Mouse (Mus musculus): ENCODE data around the gene Ovol3.
A peak's percentile ranks its signal among the peaks of the same experiment; 100 is the strongest.
"Not testable (repeated sequence)": the region's sequence is repeated elsewhere in the genome, so short reads cannot be mapped to it uniquely, and the experiment has no call there.

The Ovol3 gene

GRCm38 (mm10) chr7:30235625-30236024 lies at the start of gene Ovol3:
Ovol3 (minus strand) TSS chr7:30235725.
- DNase-seq: no peak

- no peak for DNase-seq
Measured at GRCm38 (mm10) chr7:30282740-30283139, 47.2 kb upstream of the Ovol3 start.

GRCm38 (mm10) chr7:30281522-30281921 lies 46.0 kb upstream of the Ovol3 start:
- no peak for DNase-seq

GRCm38 (mm10) chr7:30280670-30281138 lies 45.2 kb upstream of the Ovol3 start:
- DNase-seq: peak; percentile 89 to 90

GRCm38 (mm10) chr7:30279951-30280669 lies 44.6 kb upstream of the Ovol3 start, which contains the start of the genes Thap8 and Wdr62:
Thap8 (plus strand) TSS chr7:30280094.
Wdr62 (minus strand) TSS chr7:30280419.
- DNase-seq: peak; percentile 95 to 96

- no peak for DNase-seq
Measured at GRCm38 (mm10) chr7:30279536-30279935, 44.0 kb upstream of the Ovol3 start.

GRCm38 (mm10) chr7:30278911-30279310 lies 43.4 kb upstream of the Ovol3 start:
- no peak for DNase-seq

GRCm38 (mm10) chr7:30274383-30274782 lies 38.9 kb upstream of the Ovol3 start:
- no peak for DNase-seq

- DNase-seq: peak; percentile 39 to 52
Measured at GRCm38 (mm10) chr7:30269641-30270040, 34.1 kb upstream of the Ovol3 start.

- no peak for DNase-seq
Measured at GRCm38 (mm10) chr7:30266780-30267179, 31.3 kb upstream of the Ovol3 start.

- no peak for DNase-seq
Measured at GRCm38 (mm10) chr7:30265935-30266334, 30.4 kb upstream of the Ovol3 start.

GRCm38 (mm10) chr7:30265531-30265930 lies 30.0 kb upstream of the Ovol3 start:
- DNase-seq: no peak

GRCm38 (mm10) chr7:30265041-30265440 lies 29.5 kb upstream of the Ovol3 start:
- no peak for DNase-seq

GRCm38 (mm10) chr7:30251956-30252954 lies 16.7 kb upstream of the Ovol3 start:
- no peak for DNase-seq

- DNase-seq: not testable (repeated sequence)
Measured at GRCm38 (mm10) chr7:30237374-30237773, 1.8 kb upstream of the Ovol3 start.

GRCm38 (mm10) chr7:30235091-30235490 lies 434 bp downstream of the Ovol3 start:
- no peak for DNase-seq

- no peak for DNase-seq
Measured at GRCm38 (mm10) chr7:30234276-30234858, 1.2 kb downstream of the Ovol3 start.

GRCm38 (mm10) chr7:30233387-30233786 lies 2.1 kb downstream of the Ovol3 start:
- DNase-seq: peak; percentile 53 to 74

GRCm38 (mm10) chr7:30232631-30233148 lies 2.8 kb downstream of the Ovol3 start:
- peak; percentile 68 to 88 for DNase-seq

GRCm38 (mm10) chr7:30231669-30232454 lies 3.7 kb downstream of the Ovol3 start, which contains the start of the genes Polr2i and Tbcb:
Polr2i (plus strand) TSS chr7:30231948.
Tbcb (minus strand) TSS chr7:30232272.
- DNase-seq: peak; percentile 98

- DNase-seq: no peak
Measured at GRCm38 (mm10) chr7:30231328-30231668, 4.2 kb downstream of the Ovol3 start.

GRCm38 (mm10) chr7:30224206-30224605 lies 11.3 kb downstream of the Ovol3 start:
- DNase-seq: no peak

All from cerebellum, postnatal 14 days (tissue).